Mouse (Mus musculus): ENCODE results near the gene Mmd2.

Gene Mmd2

DNA sequence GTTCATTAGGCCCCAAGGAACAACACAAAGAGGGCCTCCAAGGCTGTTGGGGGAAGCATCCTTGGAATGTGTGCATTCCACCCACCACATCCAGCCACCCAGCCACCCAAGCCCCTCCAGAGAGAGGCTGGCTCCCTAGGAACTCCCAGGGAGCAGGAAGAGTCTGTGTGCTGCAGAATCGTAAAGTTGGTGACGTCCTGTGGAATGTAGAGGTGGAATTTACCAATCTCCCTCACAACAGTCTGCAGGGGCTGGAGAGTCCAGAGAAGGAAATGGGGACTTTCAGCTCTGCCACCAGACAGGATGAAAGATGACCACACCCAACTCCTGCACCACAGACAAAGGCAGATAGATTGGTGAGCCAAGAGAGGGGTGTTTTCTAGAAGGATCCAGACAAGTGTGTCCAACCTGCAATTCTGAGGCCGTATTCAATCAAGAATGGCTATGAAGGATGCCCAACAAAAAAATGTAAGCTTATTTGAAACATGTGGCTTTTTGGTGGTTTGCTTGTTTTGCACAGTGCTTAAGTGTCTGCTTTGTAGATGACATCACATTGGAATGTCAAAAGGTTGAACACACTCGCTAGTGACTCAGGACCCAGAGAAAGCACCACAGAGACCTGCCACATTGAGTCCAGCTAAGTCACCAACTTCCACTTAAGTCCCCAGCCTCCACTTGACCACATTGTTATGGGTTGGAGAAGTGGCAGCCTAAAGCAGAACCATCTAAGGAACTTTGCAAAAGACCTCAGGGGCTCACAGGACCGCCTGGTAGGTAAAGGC lies 63.4 kb downstream of the Mmd2 start:
- DNase-seq, result no peak

DNA sequence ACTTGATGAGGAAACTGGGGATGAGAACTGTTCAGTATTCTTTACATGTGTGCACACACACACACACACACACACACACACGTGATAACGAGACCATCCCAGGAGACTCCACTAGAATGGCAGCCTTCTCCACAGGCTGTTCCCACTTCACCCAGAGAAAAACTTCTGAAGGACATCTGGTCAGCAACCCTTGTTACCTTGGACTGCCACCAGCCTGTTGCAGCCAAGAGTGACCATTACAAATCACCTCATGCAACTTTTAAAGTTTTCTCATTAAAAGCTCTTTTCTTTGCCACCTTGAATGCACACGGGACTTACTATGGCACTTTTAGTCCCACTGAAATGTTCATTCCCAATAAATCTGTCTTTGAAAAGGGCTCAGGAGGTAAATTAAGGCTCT lies 71.3 kb downstream of the Mmd2 start:
- no peak for DNase-seq

DNA sequence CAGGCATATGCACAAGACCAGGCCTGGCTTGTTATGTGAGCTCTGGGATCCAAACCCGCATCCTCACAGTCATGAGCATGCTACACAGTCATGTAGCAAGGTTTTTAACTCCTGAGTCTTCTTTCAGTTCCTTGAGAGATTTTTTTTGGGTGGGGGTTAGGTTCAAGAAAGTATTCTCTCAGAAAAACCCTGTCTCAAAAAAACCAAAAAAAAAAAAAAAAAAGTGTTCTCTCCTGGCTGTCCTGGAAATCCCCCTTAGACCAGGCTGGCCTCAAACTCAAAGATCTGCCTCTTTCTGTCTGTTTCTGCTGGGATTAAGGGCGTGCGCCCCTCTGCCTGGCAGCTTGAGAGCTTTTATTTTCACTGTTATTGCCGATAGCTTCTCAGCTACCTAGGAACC lies 73.2 kb downstream of the Mmd2 start:
- no peak for DNase-seq

DNA sequence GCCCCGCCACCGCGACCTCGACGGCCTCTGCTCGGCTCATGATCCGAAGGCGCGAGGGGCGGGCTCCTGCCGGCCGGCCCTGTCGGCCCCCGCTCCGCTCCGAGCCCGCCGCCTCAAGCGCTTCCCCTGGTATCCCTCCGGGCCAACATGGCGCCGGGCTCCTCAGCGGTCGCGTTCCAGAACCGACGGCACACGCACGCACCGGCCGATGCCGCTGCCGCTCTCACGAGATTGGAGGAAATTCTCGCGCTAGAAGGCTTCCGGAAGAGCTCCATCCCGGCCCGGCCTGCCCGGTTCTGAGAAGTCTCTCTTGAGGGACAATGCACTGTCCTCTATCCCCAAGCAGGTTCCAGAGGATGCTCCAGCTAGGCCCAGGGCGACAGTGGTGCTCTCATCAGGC lies 78.7 kb downstream of the Mmd2 start, which contains the start of gene Papolb:
Papolb (minus strand) TSS at position 162 of the 400 bp plus-strand sequence.
- no peak for DNase-seq

DNA sequence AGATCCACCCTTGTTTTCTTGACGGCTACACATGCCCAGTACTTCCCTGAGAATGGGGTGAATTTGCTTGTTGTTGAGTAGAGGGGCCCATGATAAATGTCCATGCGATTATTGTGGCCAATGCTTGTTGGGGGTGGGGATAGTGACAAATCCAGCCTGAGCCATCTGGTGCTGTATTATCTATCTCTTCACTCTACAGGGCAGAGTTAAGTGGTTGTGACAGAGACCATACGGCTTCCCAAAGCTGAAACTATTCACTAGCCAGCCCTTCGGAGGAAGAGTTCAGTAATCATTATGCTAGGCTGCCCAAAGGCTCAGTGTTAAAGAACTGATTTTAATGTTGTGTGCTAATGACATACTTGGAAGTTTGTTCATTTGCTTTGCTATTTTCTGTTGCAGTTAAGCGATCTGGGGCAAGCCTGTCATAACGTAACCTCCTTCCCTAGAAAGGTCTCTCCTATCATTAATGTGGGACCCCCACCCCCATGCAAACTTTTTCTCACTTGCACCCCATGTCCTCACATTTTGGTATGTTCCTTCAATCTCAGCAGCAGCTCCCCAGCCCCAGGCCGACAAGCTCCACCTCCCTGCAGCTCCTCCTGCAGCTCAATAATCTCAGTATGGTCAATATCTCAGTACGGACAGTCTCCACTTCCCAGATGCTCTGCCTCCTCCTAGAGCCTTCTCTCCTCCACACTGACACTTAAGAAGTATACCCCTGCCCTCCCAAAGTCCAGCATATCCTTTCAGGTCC lies 83.7 kb downstream of the Mmd2 start:
- no peak for DNase-seq

DNA sequence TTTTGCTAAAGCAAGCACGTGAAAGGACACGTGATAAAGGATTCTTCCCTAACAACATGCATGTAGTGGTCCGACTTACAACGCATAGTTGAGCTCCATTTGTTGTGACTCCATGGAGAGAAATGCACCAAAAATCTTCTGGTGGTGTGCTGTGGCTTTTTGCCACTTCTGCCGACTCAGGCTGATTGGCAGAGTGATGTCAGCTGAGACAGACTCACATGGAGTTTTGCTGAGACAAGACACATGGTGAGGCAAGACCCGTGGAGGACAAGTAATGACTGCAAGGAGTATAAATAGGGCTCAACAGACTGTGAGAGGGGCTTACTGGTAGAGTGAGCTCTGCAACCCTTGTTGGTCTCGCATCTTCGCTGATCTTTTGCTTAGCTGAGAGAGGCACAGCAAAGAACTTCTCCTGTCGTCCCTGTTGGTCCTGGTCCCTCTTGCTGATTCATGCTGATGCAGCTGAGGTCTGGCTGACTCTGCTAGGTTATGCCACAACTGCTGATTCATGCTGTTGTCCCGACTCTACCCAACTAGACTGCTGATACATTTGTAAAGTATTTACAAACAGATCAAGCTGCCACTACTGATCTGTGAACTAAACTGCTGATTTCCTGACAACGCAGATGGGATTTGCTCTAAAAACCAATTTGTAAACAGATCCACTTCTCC lies 87.3 kb downstream of the Mmd2 start:
- no peak for DNase-seq

DNA sequence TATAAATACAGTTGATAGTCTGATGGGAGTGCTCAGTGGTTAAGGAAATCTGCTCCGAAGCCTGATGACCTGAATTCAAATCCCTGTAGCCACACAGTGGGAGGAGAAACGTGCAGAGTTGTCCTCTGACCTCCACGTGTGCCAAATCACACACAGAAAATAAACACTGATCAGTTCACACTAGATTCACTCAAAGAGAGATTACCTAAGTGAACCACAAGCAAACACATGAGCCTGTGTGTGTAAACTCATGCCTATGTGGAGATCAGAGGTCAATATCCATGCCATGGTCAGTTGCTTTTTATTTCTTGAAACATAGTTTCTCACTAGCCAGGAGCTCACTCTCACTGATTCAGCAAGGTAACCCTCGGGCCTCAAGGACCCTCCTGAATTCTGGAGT lies 88.2 kb downstream of the Mmd2 start:
- no peak for DNase-seq

DNA sequence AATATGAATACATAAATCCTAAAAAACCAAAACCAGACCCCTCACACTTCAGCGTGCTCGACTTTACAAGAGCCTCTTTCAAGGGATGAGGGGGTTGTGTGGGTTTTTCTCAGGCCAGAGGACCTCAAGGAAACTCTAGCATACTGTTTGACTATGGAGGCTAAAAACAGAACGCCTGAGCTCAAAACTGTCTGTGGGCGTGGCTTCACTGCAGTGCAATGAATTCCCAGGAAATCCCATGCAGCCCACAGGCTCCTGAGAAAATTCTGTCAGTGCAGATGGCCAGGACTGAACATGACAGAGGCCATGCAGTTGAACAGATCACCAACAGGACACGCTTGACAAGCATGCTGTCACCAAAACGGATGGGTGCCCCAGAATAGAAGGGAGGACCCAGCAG lies 89.6 kb downstream of the Mmd2 start:
- DNase-seq, result no peak
